Mouse (Mus musculus): Measurements from ENCODE around the gene Tldc2. TPM values are rescaled to one million over a fixed set of nuclear protein-coding genes. Genes with fewer than 3 reads are reported as not detected.

The Tldc2 gene
- polyA plus RNA-seq, 1 experiment from 2014 or later = not detected

DNA sequence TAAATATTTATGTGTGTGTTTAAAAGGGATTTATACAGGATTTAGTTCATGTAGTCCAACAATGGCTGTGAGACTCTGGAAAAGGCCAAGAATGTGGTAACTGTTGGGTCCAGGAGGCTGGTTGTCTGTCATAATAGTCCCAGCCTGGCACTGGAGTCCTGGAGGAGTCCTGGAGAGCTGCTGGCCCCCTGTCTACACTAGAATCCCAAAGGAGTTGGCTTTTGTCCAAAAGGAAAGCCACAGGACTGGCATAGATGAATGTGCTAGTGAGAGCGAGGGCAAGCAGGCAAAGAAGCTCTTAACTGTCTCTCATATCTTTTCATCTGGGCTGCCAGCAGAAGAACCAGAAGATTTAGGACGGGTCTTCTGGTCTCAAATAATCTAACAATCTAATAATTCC, 49.8 kb downstream of the Tldc2 start:
- no peak overlapping the region for H3K4me2 ChIP-seq
- H3K9ac ChIP-seq (ENCODE audit: low read depth, low read length) = no peak overlapping the region
- WGBS = 72% methylated on average over 2 of the region's 2 CpGs
- no peaks in the 10 kb centered on the region for H3K27me3 ChIP-seq (replicated peaks; ENCODE audit: control insufficient read depth, insufficient read depth, low read length)
- H3K27ac ChIP-seq (ENCODE audit: low read depth, low read length) = no peak overlapping the region
- no peaks in the 10 kb centered on the region for H3K9me3 ChIP-seq (ENCODE audit: control insufficient read depth, low read length)
- H3K4me1 ChIP-seq (replicated peaks; ENCODE audit: control insufficient read depth, insufficient read depth, low read length) = peaks cover 11% of the 10 kb centered on the region
- no peaks in the 10 kb centered on the region for H3K36me3 ChIP-seq (ENCODE audit: control insufficient read depth, insufficient read depth, low read length)
- no peak overlapping the region for H3K4me3 ChIP-seq (ENCODE audit: low read depth, low read length)
- ATAC-seq (replicated peaks; ENCODE audit: low FRiP score) (no peak), DNase-seq (ENCODE audit: low spot score) (no peak)

DNA sequence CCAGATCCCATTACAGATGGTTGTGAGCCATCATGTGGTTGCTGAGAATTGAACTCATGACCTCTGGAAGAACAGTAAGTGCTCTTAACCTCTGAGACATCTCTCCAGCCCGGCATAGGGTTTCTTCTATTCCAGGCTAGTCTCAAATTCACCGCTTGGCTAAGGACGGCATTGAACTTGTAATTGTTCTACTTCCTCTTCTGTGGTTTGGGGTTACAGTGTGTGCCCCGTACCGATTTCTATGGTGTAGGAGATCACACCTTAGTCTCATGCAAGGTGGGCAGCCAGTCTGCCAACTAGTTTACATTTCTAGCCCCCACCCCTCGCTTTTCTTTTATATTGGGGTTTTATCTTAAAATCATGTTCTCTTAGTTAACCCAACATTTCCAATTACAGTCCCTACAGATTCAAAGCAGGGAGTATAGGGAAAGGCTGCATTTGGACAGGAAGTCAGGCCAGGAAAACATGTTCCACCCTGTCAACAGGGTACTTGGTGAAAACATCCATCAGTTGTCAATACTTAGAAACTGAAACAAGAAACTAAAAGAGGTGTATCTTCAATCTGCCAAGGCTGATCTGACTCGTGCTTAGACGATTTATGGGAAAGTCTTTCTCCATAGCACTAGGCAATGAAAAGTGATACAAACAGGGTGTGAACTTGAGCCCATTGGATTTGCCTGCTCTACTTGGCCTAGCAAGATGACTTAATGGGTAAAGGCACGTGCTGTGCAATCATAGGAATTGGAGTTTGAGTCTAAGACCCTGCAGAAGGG, 51.3 kb downstream of the Tldc2 start:
- ATAC-seq (replicated peaks; ENCODE audit: low FRiP score) (no peak), DNase-seq (ENCODE audit: low spot score) (no peak)
- 60% methylated on average over 9 of the region's 9 CpGs for WGBS
- no peaks in the 10 kb centered on the region for H3K9me3 ChIP-seq (ENCODE audit: control insufficient read depth, low read length)
- no peaks in the 10 kb centered on the region for H3K36me3 ChIP-seq (ENCODE audit: control insufficient read depth, insufficient read depth, low read length)
- no peak overlapping the region for H3K4me3 ChIP-seq (ENCODE audit: low read depth, low read length)
- no peak overlapping the region for H3K27ac ChIP-seq (ENCODE audit: low read depth, low read length)
- H3K9ac ChIP-seq (ENCODE audit: low read depth, low read length) = no peak overlapping the region
- H3K27me3 ChIP-seq (replicated peaks; ENCODE audit: control insufficient read depth, insufficient read depth, low read length) = no peaks in the 10 kb centered on the region
- peaks cover 3% of the 10 kb centered on the region; the same call in 1 of the 2 replicates for H3K4me1 ChIP-seq (replicated peaks; ENCODE audit: control insufficient read depth, insufficient read depth, low read length)
- H3K4me2 ChIP-seq = no peak overlapping the region

DNA sequence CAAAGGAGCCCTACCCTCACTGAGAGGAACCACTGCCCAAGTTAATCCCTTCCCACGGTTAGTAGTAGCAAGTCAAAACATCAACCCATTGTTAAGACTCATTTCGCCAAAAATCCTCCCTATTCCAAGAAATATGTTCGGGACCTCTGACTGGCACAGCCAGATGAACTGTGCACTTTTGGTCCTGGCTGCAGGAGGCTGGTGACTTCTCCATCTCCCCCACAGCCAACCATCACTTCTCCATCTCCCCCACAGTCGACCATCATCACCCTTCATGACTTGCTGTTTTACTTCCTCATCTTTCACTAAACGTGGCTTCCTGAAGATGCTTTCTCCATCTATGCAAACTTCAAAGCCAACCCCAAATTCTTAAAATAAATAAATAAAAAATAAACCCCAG, 52.0 kb downstream of the Tldc2 start:
- ATAC-seq (replicated peaks; ENCODE audit: low FRiP score) = no peak
- 60% methylated on average over 5 of the region's 5 CpGs for WGBS
- no peak overlapping the region for H3K4me2 ChIP-seq
- no peak overlapping the region for H3K9ac ChIP-seq (ENCODE audit: low read depth, low read length)
- no peak overlapping the region for H3K27ac ChIP-seq (ENCODE audit: low read depth, low read length)
- no peaks in the 10 kb centered on the region for H3K9me3 ChIP-seq (ENCODE audit: control insufficient read depth, low read length)
- H3K4me1 ChIP-seq (replicated peaks; ENCODE audit: control insufficient read depth, insufficient read depth, low read length) = no peaks in the 10 kb centered on the region; the same call in 1 of the 2 replicates
- H3K36me3 ChIP-seq (ENCODE audit: control insufficient read depth, insufficient read depth, low read length) = no peaks in the 10 kb centered on the region
- DNase-seq (ENCODE audit: low spot score) = no peak
- no peaks in the 10 kb centered on the region for H3K27me3 ChIP-seq (replicated peaks; ENCODE audit: control insufficient read depth, insufficient read depth, low read length)
- H3K4me3 ChIP-seq (ENCODE audit: low read depth, low read length) = no peak overlapping the region

DNA sequence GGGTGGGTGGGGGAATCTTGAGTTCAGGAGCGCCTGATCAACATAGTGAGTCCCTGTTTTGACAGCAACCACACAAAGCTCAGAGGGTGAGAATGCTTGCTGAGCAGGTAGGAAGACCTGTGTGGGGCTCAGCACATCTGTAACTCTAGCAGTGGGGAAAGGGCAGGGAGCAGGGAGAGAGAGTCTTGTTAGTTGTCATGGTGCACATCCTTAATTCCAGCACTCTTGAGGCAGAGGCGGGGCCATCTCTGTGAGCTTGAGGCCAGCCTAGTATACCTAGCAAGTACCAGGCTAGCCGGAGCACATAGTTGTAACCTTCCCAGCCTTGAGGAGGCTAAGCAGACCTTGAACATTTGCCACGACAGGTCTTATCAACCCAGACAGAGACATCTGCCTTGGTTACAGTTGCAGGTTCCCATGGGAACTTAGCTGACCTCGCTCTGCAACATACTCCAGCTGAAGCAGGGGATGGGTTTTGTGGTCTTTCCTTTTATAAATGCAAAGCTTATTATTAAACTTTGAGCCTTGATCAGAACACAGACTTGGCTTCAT, 52.5 kb downstream of the Tldc2 start:
- Histone ChIP-seq H3K36me3 (ENCODE audit: control insufficient read depth, insufficient read depth, low read length) (no peaks in the 10 kb centered on the region), H3K4me3 (ENCODE audit: low read depth, low read length) (no peak overlapping the region), H3K27me3 (replicated peaks; ENCODE audit: control insufficient read depth, insufficient read depth, low read length) (no peaks in the 10 kb centered on the region), H3K9me3 (ENCODE audit: control insufficient read depth, low read length) (no peaks in the 10 kb centered on the region), H3K27ac (ENCODE audit: low read depth, low read length) (no peak overlapping the region), H3K4me1 (replicated peaks; ENCODE audit: control insufficient read depth, insufficient read depth, low read length) (no peaks in the 10 kb centered on the region), H3K9ac (ENCODE audit: low read depth, low read length) (no peak overlapping the region), H3K4me2 (no peak overlapping the region)
- WGBS = 70% methylated on average over 5 of the region's 5 CpGs
- ATAC-seq (replicated peaks; ENCODE audit: low FRiP score) = no peak
- DNase-seq (ENCODE audit: low spot score) = no peak

DNA sequence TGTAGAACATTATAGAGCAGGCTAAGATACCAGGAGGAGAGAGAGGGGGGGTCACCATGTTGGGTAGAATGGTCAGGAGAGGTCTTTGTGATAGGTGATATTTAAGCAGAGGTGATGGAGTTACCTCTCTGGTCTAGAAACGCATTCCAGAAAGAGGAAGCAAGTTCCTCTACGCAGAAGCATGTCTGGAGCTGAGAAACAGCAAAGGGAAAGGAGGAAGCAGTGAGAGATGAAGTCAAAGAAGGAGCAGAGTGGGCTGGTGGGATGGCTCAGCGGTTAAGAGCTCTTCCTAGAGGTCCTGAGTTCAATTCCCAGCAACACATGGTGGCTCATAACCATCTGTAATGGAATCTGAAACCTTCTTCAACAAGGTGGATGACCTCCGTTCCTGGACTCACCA, 55.1 kb downstream of the Tldc2 start:
- no peak overlapping the region for H3K4me2 ChIP-seq
- H3K9me3 ChIP-seq (ENCODE audit: control insufficient read depth, low read length) = no peaks in the 10 kb centered on the region
- no peak overlapping the region for H3K4me3 ChIP-seq (ENCODE audit: low read depth, low read length)
- H3K27me3 ChIP-seq (replicated peaks; ENCODE audit: control insufficient read depth, insufficient read depth, low read length) = no peaks in the 10 kb centered on the region
- no peak overlapping the region for H3K9ac ChIP-seq (ENCODE audit: low read depth, low read length)
- no peaks in the 10 kb centered on the region for H3K36me3 ChIP-seq (ENCODE audit: control insufficient read depth, insufficient read depth, low read length)
- H3K4me1 ChIP-seq (replicated peaks; ENCODE audit: control insufficient read depth, insufficient read depth, low read length) = no peaks in the 10 kb centered on the region
- 59% methylated on average over 4 of the region's 4 CpGs for WGBS
- no peak for DNase-seq (ENCODE audit: low spot score)
- ATAC-seq (replicated peaks; ENCODE audit: low FRiP score) = no peak
- no peak overlapping the region for H3K27ac ChIP-seq (ENCODE audit: low read depth, low read length)

DNA sequence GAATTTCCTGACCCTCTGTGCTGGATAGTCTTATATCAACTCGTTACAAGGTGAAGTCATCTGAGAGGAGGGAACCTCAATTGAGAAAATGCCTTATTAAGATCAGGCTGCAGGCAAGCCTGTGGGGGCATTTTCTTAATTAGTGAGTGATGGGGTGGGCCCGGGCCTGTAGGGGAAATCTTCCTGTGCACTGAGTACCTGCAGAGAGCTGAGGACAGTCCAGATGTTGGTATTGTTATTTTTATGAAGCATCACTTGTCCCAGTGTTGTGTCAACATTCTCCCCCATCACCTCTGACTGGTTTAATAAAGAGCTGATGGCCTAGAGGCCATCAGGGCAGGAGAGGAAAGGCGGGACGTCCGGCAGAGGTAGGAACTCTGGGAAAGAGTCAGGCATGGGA, 57.3 kb downstream of the Tldc2 start:
- H3K4me2 ChIP-seq = no peak overlapping the region
- DNase-seq (ENCODE audit: low spot score) = no peak
- no peak overlapping the region for H3K27ac ChIP-seq (ENCODE audit: low read depth, low read length)
- H3K4me1 ChIP-seq (replicated peaks; ENCODE audit: control insufficient read depth, insufficient read depth, low read length) = no peaks in the 10 kb centered on the region
- ATAC-seq (replicated peaks; ENCODE audit: low FRiP score) = no peak
- H3K27me3 ChIP-seq (replicated peaks; ENCODE audit: control insufficient read depth, insufficient read depth, low read length) = no peaks in the 10 kb centered on the region
- H3K36me3 ChIP-seq (ENCODE audit: control insufficient read depth, insufficient read depth, low read length) = peaks cover 8% of the 10 kb centered on the region
- 88% methylated on average over 5 of the region's 5 CpGs for WGBS
- no peaks in the 10 kb centered on the region for H3K9me3 ChIP-seq (ENCODE audit: control insufficient read depth, low read length)
- no peak overlapping the region for H3K9ac ChIP-seq (ENCODE audit: low read depth, low read length)
- no peak overlapping the region for H3K4me3 ChIP-seq (ENCODE audit: low read depth, low read length)

DNA sequence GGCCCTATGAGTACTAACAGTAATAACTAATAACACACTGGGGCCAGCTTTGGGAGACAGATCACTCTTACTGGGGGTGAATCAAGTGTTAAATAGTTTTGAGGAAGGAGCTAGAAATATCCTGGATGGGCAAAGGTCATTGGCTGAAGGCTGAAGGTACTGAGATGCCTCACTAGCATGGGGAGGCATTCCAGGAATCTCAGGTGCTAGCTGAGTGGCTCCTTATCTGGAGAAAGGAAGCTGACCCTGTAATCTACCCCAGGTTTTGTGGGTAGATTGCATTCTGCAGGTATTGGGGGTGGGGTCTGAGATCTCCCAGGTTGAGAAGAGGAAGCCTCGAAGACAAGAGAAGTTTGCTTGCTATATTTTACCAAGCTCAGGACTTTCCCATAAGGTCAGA, 58.3 kb downstream of the Tldc2 start:
- ATAC-seq (replicated peaks; ENCODE audit: low FRiP score) (no peak), DNase-seq (ENCODE audit: low spot score) (no peak)
- 48% methylated on average over 1 of the region's 1 CpGs for WGBS
- no peak overlapping the region for H3K4me2 ChIP-seq
- no peak overlapping the region for H3K4me3 ChIP-seq (ENCODE audit: low read depth, low read length)
- no peak overlapping the region for H3K9ac ChIP-seq (ENCODE audit: low read depth, low read length)
- peaks cover 13% of the 10 kb centered on the region for H3K36me3 ChIP-seq (ENCODE audit: control insufficient read depth, insufficient read depth, low read length)
- no peaks in the 10 kb centered on the region for H3K27me3 ChIP-seq (replicated peaks; ENCODE audit: control insufficient read depth, insufficient read depth, low read length)
- H3K4me1 ChIP-seq (replicated peaks; ENCODE audit: control insufficient read depth, insufficient read depth, low read length) = no peaks in the 10 kb centered on the region
- no peaks in the 10 kb centered on the region for H3K9me3 ChIP-seq (ENCODE audit: control insufficient read depth, low read length)
- H3K27ac ChIP-seq (ENCODE audit: low read depth, low read length) = no peak overlapping the region

Data from liver, embryonic 11.5 days (tissue).